Mouse (Mus musculus): ENCODE measurements at regions not wholly inside any gene's neighbourhood (a gene's known extent, or its start where the extent isn't known, plus 50 kb on each side); places are given as distances from the start of the nearest gene placed in this dataset.

GRCm38 (mm10) chr13:78444691-78445349, 245.3 kb upstream of the Nr2f1 start:
- Histone ChIP-seq H3K4me3 (ENCODE audit: insufficient read depth, low read depth, low read length) (no peak overlapping the region), H3K36me3 (ENCODE audit: control insufficient read depth, insufficient read depth, low read length) (no peaks in the 10 kb centered on the region), H3K27ac (ENCODE audit: insufficient read depth, low read depth, low read length) (no peak overlapping the region), H3K4me1 (ENCODE audit: control insufficient read depth, insufficient read depth, low read length) (no peaks in the 10 kb centered on the region), H3K27me3 (replicated peaks; ENCODE audit: control insufficient read depth, insufficient read depth, low read length) (no peaks in the 10 kb centered on the region)
- TF ChIP-seq CTCF (conservative IDR thresholded peaks at IDR 0.05; ENCODE audit: insufficient read depth, insufficient read length, low read depth, low read length), result no peak
- TF ChIP-seq POLR2A (IDR thresholded peaks at IDR 0.05; ENCODE audit: low read depth, low read length), result no peak
- WGBS, result 75% methylated on average over 8 of the region's 8 CpGs
- DNase-seq, result no peak

GRCm38 (mm10) chr13:78428469-78428868, 228.9 kb upstream of the Nr2f1 start:
- Histone ChIP-seq H3K4me3 (ENCODE audit: insufficient read depth, low read depth, low read length) (no peak overlapping the region), H3K36me3 (ENCODE audit: control insufficient read depth, insufficient read depth, low read length) (no peaks in the 10 kb centered on the region), H3K27ac (ENCODE audit: insufficient read depth, low read depth, low read length) (no peak overlapping the region), H3K27me3 (replicated peaks; ENCODE audit: control insufficient read depth, insufficient read depth, low read length) (no peaks in the 10 kb centered on the region; the same call in 1 of the 2 replicates), H3K4me1 (ENCODE audit: control insufficient read depth, insufficient read depth, low read length) (no peaks in the 10 kb centered on the region)
- 72% methylated on average over 4 of the region's 4 CpGs for WGBS
- DNase-seq, result no peak
- TF ChIP-seq POLR2A (IDR thresholded peaks at IDR 0.05; ENCODE audit: low read depth, low read length), result no peak

GRCm38 (mm10) chr13:78428084-78428445, 228.5 kb upstream of the Nr2f1 start:
- Histone ChIP-seq H3K36me3 (ENCODE audit: control insufficient read depth, insufficient read depth, low read length) (no peaks in the 10 kb centered on the region), H3K27ac (ENCODE audit: insufficient read depth, low read depth, low read length) (no peak overlapping the region), H3K27me3 (replicated peaks; ENCODE audit: control insufficient read depth, insufficient read depth, low read length) (no peaks in the 10 kb centered on the region; the same call in 1 of the 2 replicates), H3K4me3 (ENCODE audit: insufficient read depth, low read depth, low read length) (peak overlapping the region; percentile 13; the same call in 1 of the 2 replicates), H3K4me1 (ENCODE audit: control insufficient read depth, insufficient read depth, low read length) (no peaks in the 10 kb centered on the region)
- DNase-seq, result no peak
- no peak for TF ChIP-seq CTCF (conservative IDR thresholded peaks at IDR 0.05; ENCODE audit: insufficient read depth, insufficient read length, low read depth, low read length)
- no peak for TF ChIP-seq POLR2A (IDR thresholded peaks at IDR 0.05; ENCODE audit: low read depth, low read length)
- WGBS, result 29% methylated on average over 9 of the region's 9 CpGs

- Histone ChIP-seq H3K36me3 (ENCODE audit: control insufficient read depth, insufficient read depth, low read length) (no peaks in the 10 kb centered on the region), H3K4me1 (ENCODE audit: control insufficient read depth, insufficient read depth, low read length) (no peaks in the 10 kb centered on the region), H3K27me3 (replicated peaks; ENCODE audit: control insufficient read depth, insufficient read depth, low read length) (no peaks in the 10 kb centered on the region; the same call in 1 of the 2 replicates), H3K27ac (ENCODE audit: insufficient read depth, low read depth, low read length) (no peak overlapping the region), H3K4me3 (ENCODE audit: insufficient read depth, low read depth, low read length) (peak overlapping the region; percentile 13)
- no peak for TF ChIP-seq CTCF (conservative IDR thresholded peaks at IDR 0.05; ENCODE audit: insufficient read depth, insufficient read length, low read depth, low read length)
- TF ChIP-seq POLR2A (IDR thresholded peaks at IDR 0.05; ENCODE audit: low read depth, low read length), result no peak
- WGBS, result 30% methylated on average over 24 of the region's 24 CpGs
- no peak for DNase-seq
Observed at GRCm38 (mm10) chr13:78427141-78428083, 227.9 kb upstream of the Nr2f1 start.

GRCm38 (mm10) chr13:78426306-78426921, 226.9 kb upstream of the Nr2f1 start:
- DNase-seq, result no peak
- 54% methylated on average over 8 of the region's 8 CpGs for WGBS
- H3K36me3 ChIP-seq (ENCODE audit: control insufficient read depth, insufficient read depth, low read length), result no peaks in the 10 kb centered on the region
- no peaks in the 10 kb centered on the region for H3K4me1 ChIP-seq (ENCODE audit: control insufficient read depth, insufficient read depth, low read length)
- H3K27me3 ChIP-seq (replicated peaks; ENCODE audit: control insufficient read depth, insufficient read depth, low read length), result no peaks in the 10 kb centered on the region; the same call in 1 of the 2 replicates
- no peak overlapping the region for H3K27ac ChIP-seq (ENCODE audit: insufficient read depth, low read depth, low read length)
- H3K4me3 ChIP-seq (ENCODE audit: insufficient read depth, low read depth, low read length), result no peak overlapping the region
- TF ChIP-seq CTCF (conservative IDR thresholded peaks at IDR 0.05; ENCODE audit: insufficient read depth, insufficient read length, low read depth, low read length) (no peak), POLR2A (IDR thresholded peaks at IDR 0.05; ENCODE audit: low read depth, low read length) (no peak)

GRCm38 (mm10) chr13:78405071-78405470, 205.5 kb upstream of the Nr2f1 start:
- Histone ChIP-seq H3K4me1 (ENCODE audit: control insufficient read depth, insufficient read depth, low read length) (no peaks in the 10 kb centered on the region), H3K4me3 (ENCODE audit: insufficient read depth, low read depth, low read length) (no peak overlapping the region), H3K27ac (ENCODE audit: insufficient read depth, low read depth, low read length) (no peak overlapping the region), H3K27me3 (replicated peaks; ENCODE audit: control insufficient read depth, insufficient read depth, low read length) (no peaks in the 10 kb centered on the region), H3K36me3 (ENCODE audit: control insufficient read depth, insufficient read depth, low read length) (no peaks in the 10 kb centered on the region)
- WGBS, result 56% methylated on average over 3 of the region's 3 CpGs
- DNase-seq, result no peak
- no peak for TF ChIP-seq CTCF (conservative IDR thresholded peaks at IDR 0.05; ENCODE audit: insufficient read depth, insufficient read length, low read depth, low read length)
- no peak for TF ChIP-seq POLR2A (IDR thresholded peaks at IDR 0.05; ENCODE audit: low read depth, low read length)

DNA sequence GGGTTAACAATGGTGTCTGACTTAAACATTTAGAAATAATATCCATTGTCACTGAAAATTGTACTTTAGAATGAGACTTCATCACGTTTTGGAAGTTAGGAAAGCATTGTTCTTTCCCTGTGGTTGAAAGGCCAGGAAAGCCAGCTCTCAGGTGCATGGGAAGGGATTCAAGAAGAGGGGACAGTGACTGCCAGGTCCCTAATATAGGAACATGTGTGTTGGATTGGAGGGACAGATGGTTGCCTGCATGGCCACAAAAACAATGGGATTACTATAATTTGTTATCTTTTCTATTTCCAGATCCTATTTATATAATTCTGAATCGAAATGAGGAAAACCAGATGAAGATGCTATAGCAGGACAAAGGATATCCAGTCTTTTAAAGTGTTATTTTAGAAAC, 184.2 kb upstream of the Nr2f1 start:
- WGBS, result 64% methylated on average over 2 of the region's 2 CpGs
- H3K4me3 ChIP-seq (ENCODE audit: insufficient read depth, low read depth, low read length), result no peak overlapping the region

More for the DNA sequence above, 184.2 kb upstream of the Nr2f1 start:
- Histone ChIP-seq H3K27ac (ENCODE audit: insufficient read depth, low read depth, low read length) (no peak overlapping the region), H3K27me3 (replicated peaks; ENCODE audit: control insufficient read depth, insufficient read depth, low read length) (no peaks in the 10 kb centered on the region), H3K4me1 (ENCODE audit: control insufficient read depth, insufficient read depth, low read length) (no peaks in the 10 kb centered on the region), H3K36me3 (ENCODE audit: control insufficient read depth, insufficient read depth, low read length) (no peaks in the 10 kb centered on the region)
- no peak for DNase-seq
- TF ChIP-seq POLR2A (IDR thresholded peaks at IDR 0.05; ENCODE audit: low read depth, low read length), result no peak
- TF ChIP-seq CTCF (conservative IDR thresholded peaks at IDR 0.05; ENCODE audit: insufficient read depth, insufficient read length, low read depth, low read length), result no peak
